ENCODE assay signal across 25 mouse cellular contexts in the genomic region with DNA sequence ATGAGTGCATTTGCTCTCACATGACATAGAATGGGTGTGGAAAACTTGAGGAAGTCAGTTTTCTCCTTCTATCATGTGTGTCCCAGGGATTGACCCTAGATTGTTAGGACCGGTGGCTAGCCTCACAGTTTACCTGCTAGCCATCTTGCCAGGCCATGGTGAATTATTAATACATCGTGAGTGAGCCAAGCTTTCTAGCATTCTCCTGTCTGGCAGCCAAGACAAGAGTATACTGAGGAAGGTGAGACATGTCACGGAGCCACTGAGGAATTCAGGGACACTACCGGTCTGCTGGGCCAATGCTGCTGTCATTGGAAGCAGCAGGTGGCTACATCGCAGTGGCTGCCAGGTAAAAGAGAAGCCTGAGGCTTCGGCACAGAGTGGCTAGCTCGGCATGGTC.
DNase-seq lines count a peak whose midpoint lies in the region; ATAC-seq and TF ChIP-seq lines count a peak whose summit lies in the region.
"Had no signal": no experiment of that assay in that cellular context is flagged by ENCODE, and none has a peak within 500 bp of the region (broad histone marks: within the 10 kb centered on the region; RNA-seq: fewer than 3 reads in every experiment).

No protein-coding gene starts in this region.

- no peak overlapping the region for H3K4me2 ChIP-seq in kidney, embryonic 16.5 days (replicated peaks; ENCODE audit: low read depth, low read length)
- no peak overlapping the region for H3K4me2 ChIP-seq in liver, embryonic 11.5 days
- H3K4me2 ChIP-seq: embryonic facial prominence, embryonic 12.5 days; embryonic facial prominence, embryonic 15.5 days; heart, embryonic 11.5 days; hindbrain, embryonic 13.5 days had no signal

- H3K4me3 ChIP-seq in kidney, adult 2 months (ENCODE audit: insufficient read depth, low read depth, low read length), result no peak overlapping the region
- H3K4me3 ChIP-seq in kidney, embryonic 16.5 days (ENCODE audit: low read length), result no peak overlapping the region
- no peak overlapping the region for H3K4me3 ChIP-seq in liver, adult 2 months (ENCODE audit: insufficient read depth, low read depth, low read length)
- no peak overlapping the region for H3K4me3 ChIP-seq in liver, embryonic 11.5 days (ENCODE audit: low read depth, low read length)
- H3K4me3 ChIP-seq: embryonic facial prominence, embryonic 12.5 days; embryonic facial prominence, embryonic 15.5 days; gastrocnemius, adult 2 months; hindbrain, embryonic 10.5 days; hindbrain, embryonic 13.5 days had no signal

- H3K4me1 ChIP-seq in kidney, adult 2 months (ENCODE audit: control insufficient read depth, insufficient read depth, low read length), result peaks cover 15% of the 10 kb centered on the region
- no peaks in the 10 kb centered on the region for H3K4me1 ChIP-seq in kidney, embryonic 16.5 days (ENCODE audit: insufficient read depth, low read length)
- H3K4me1 ChIP-seq in liver, adult 2 months (ENCODE audit: control insufficient read depth, insufficient read depth, low read length), result peaks cover 22% of the 10 kb centered on the region
- no peaks in the 10 kb centered on the region for H3K4me1 ChIP-seq in liver, embryonic 11.5 days (replicated peaks; ENCODE audit: control insufficient read depth, insufficient read depth, low read length)
- H3K4me1 ChIP-seq: hindbrain, embryonic 13.5 days had no signal

- H3K36me3 ChIP-seq in kidney, adult 2 months (ENCODE audit: control insufficient read depth, insufficient read depth, low read length), result no peaks in the 10 kb centered on the region
- H3K36me3 ChIP-seq in kidney, embryonic 16.5 days (ENCODE audit: insufficient read depth, low read length), result no peaks in the 10 kb centered on the region
- H3K36me3 ChIP-seq in liver, adult 2 months (ENCODE audit: control insufficient read depth, insufficient read depth, low read length), result no peaks in the 10 kb centered on the region
- H3K36me3 ChIP-seq in liver, embryonic 11.5 days (ENCODE audit: control insufficient read depth, insufficient read depth, low read length), result no peaks in the 10 kb centered on the region
- H3K36me3 ChIP-seq: embryonic facial prominence, embryonic 12.5 days; embryonic facial prominence, embryonic 15.5 days; hindbrain, embryonic 10.5 days; hindbrain, embryonic 13.5 days had no signal

- H3K79me2 ChIP-seq in liver, adult 2 months (ENCODE audit: control insufficient read depth, insufficient read depth, low read length), result no peaks in the 10 kb centered on the region

- H3K9me3 ChIP-seq in kidney, embryonic 16.5 days (ENCODE audit: low read length), result no peaks in the 10 kb centered on the region
- H3K9me3 ChIP-seq in liver, embryonic 11.5 days (ENCODE audit: control insufficient read depth, low read length), result no peaks in the 10 kb centered on the region
- H3K9me3 ChIP-seq: embryonic facial prominence, embryonic 12.5 days; embryonic facial prominence, embryonic 15.5 days; hindbrain, embryonic 10.5 days; hindbrain, embryonic 13.5 days had no signal

- H3K27ac ChIP-seq in kidney, adult 2 months (ENCODE audit: insufficient read depth, low read depth, low read length), result no peak overlapping the region
- H3K27ac ChIP-seq in kidney, embryonic 16.5 days (ENCODE audit: low read length), result no peak overlapping the region
- H3K27ac ChIP-seq in liver, adult 2 months (replicated peaks; ENCODE audit: insufficient read depth, low read depth, low read length), result no peak overlapping the region
- no peak overlapping the region for H3K27ac ChIP-seq in liver, embryonic 11.5 days (ENCODE audit: low read depth, low read length)
- H3K27ac ChIP-seq: embryonic facial prominence, embryonic 12.5 days; embryonic facial prominence, embryonic 15.5 days; gastrocnemius, adult 2 months; hindbrain, embryonic 10.5 days; hindbrain, embryonic 13.5 days had no signal

- WGBS in kidney, adult 2 months, result 56% methylated on average over 7 of the region's 7 CpGs
- 82% methylated on average over 7 of the region's 7 CpGs for WGBS in kidney, embryonic 16.5 days
- WGBS in liver, adult 2 months, result 24% methylated on average over 7 of the region's 7 CpGs
- 74% methylated on average over 7 of the region's 7 CpGs for WGBS in liver, embryonic 11.5 days

- H3K9ac ChIP-seq in kidney, embryonic 16.5 days (replicated peaks; ENCODE audit: low read length), result no peak overlapping the region
- no peak overlapping the region for H3K9ac ChIP-seq in liver, adult 2 months (ENCODE audit: low read depth, low read length)
- no peak overlapping the region for H3K9ac ChIP-seq in liver, embryonic 11.5 days (ENCODE audit: low read depth, low read length)
- H3K9ac ChIP-seq: embryonic facial prominence, embryonic 12.5 days; embryonic facial prominence, embryonic 15.5 days; forebrain, postnatal 0 days; hindbrain, embryonic 13.5 days had no signal

- TF ChIP-seq CTCF in kidney, adult 2 months (conservative IDR thresholded peaks at IDR 0.05; ENCODE audit: insufficient read depth, insufficient read length, low read depth, low read length), result no peak
- no peak for TF ChIP-seq CTCF in liver, adult 2 months (IDR thresholded peaks at IDR 0.05; ENCODE audit: low read depth, low read length)

- peak; percentile 22 to 40 for DNase-seq in cerebellum, postnatal 25 days
- DNase-seq in cerebellum, adult 11-12 months, result no peak
- DNase-seq in kidney, adult 2 months, result peak; percentile 90
- peak; percentile 91 for DNase-seq in liver, adult 2 months (ENCODE audit: extremely low read depth, low read depth, low spot score)
- DNase-seq in liver, embryonic 11.5 days (ENCODE audit: low spot score), result no peak
- peak; percentile 72 to 80 for DNase-seq in kidney, postnatal 36 days
- DNase-seq in thymus, postnatal 4 days, result no peak
- DNase-seq: adrenal gland, adult 2 months; adrenal gland, postnatal 14 days; cerebellum, adult 11 months; cerebellum, adult 9-11 months; forebrain, postnatal 0 days; gastrocnemius, adult 2 months; gastrocnemius, postnatal 14 days; heart, adult 11 months; heart, postnatal 36 days had no signal

- no peak for ATAC-seq in kidney, embryonic 16.5 days (ENCODE audit: low FRiP score, low TSS enrichment)
- ATAC-seq in liver, embryonic 11.5 days (replicated peaks; ENCODE audit: low FRiP score), result no peak
- ATAC-seq: CD4-positive, CD25-positive, alpha-beta regulatory T cell, adult 4 months; forebrain, embryonic 14.5 days; forebrain, postnatal 0 days; hindbrain, embryonic 16.5 days had no signal

- TF ChIP-seq POLR2A in kidney, adult 2 months (IDR thresholded peaks at IDR 0.05; ENCODE audit: low read depth, low read length), result no peak
- no peak for TF ChIP-seq POLR2A in liver, adult 2 months (IDR thresholded peaks at IDR 0.05; ENCODE audit: extremely low read depth, insufficient read depth, low read length)

- no peaks in the 10 kb centered on the region for H3K27me3 ChIP-seq in kidney, adult 2 months (replicated peaks; ENCODE audit: control insufficient read depth, insufficient read depth, low read length)
- H3K27me3 ChIP-seq in kidney, embryonic 16.5 days (ENCODE audit: insufficient read depth, low read length), result no peaks in the 10 kb centered on the region
- H3K27me3 ChIP-seq in liver, adult 2 months (ENCODE audit: control insufficient read depth, insufficient read depth, low read length), result 0 out of 2 replicates have a peak, but pooled peaks cover 4% of the 10 kb centered on the region
- no peaks in the 10 kb centered on the region for H3K27me3 ChIP-seq in liver, embryonic 11.5 days (replicated peaks; ENCODE audit: control insufficient read depth, insufficient read depth, low read length)
- H3K27me3 ChIP-seq: embryonic facial prominence, embryonic 15.5 days; hindbrain, embryonic 13.5 days had no signal

Comparison
In these comparisons a context has a peak if more than half of its experiments do, and no peak if none do; other contexts are left out.
1. DNase-seq: peak in cerebellum, postnatal 25 days (2 of 2), kidney, adult 2 months (single experiment), liver, adult 2 months (single experiment) and kidney, postnatal 36 days (2 of 2); none in cerebellum, adult 11-12 months (single experiment), liver, embryonic 11.5 days (single experiment) and thymus, postnatal 4 days (single experiment).